Mouse (Mus musculus) thymus, adult 2 months (tissue): ENCODE data around the gene Mapkap1.

Source experiments
- CTCF ChIP-seq: fragments of 200-500 bp; IDR thresholded peaks from 2 replicates; pipeline ENCODE4 v1.5.1; 2012; ENCODE audit warnings: mild to moderate bottlenecking, control low read depth, low read length, moderate library complexity, borderline replicate concordance; ENCODE audit not compliant: control insufficient read depth, poor library complexity, insufficient read depth; ENCODE audit errors: extremely low read depth
- POLR2A ChIP-seq: fragments of 200-500 bp; IDR thresholded peaks from 2 replicates; pipeline ENCODE4 v1.6.1; 2012; ENCODE audit warnings: mild to moderate bottlenecking, low read length, control low read depth, moderate library complexity; ENCODE audit not compliant: control insufficient read depth, poor library complexity, insufficient read depth; ENCODE audit errors: extremely low read depth

- TF ChIP-seq CTCF, result no peak
- TF ChIP-seq POLR2A, result no peak
Observed at GRCm38 (mm10) chr2:34573073-34573472, 166.5 kb downstream of the Mapkap1 start.
